Mouse (Mus musculus): Measurements from ENCODE around the gene Pawr. TPM values are rescaled to one million over a fixed set of nuclear protein-coding genes. Genes with fewer than 3 reads are reported as not detected.

Gene Pawr
- polyA plus RNA-seq, 1 experiment from 2014 or later, result 13.7 TPM

- Histone ChIP-seq H3K27me3 (replicated peaks) (no peaks in the 10 kb centered on the region), H3K4me1 (no peaks in the 10 kb centered on the region), H3K9me3 (no peaks in the 10 kb centered on the region), H3K4me2 (replicated peaks) (no peak overlapping the region), H3K27ac (no peak overlapping the region), H3K36me3 (no peaks in the 10 kb centered on the region), H3K4me3 (no peak overlapping the region), H3K9ac (no peak overlapping the region)
- no peak for ATAC-seq (ENCODE audit: low FRiP score, low read depth)
- WGBS, result 89% methylated on average over 9 of the region's 9 CpGs
Measured at GRCm38 (mm10) chr10:108452421-108452820, 120.5 kb downstream of the Pawr start.

GRCm38 (mm10) chr10:108453561-108453960 is 121.6 kb downstream of the Pawr start:
- H3K4me2 ChIP-seq (replicated peaks), result no peak overlapping the region
- ATAC-seq (ENCODE audit: low FRiP score, low read depth), result no peak
- H3K27ac ChIP-seq, result no peak overlapping the region
- no peak overlapping the region for H3K4me3 ChIP-seq
- 69% methylated on average over 2 of the region's 2 CpGs for WGBS
- H3K9ac ChIP-seq, result no peak overlapping the region
- no peaks in the 10 kb centered on the region for H3K4me1 ChIP-seq
- H3K9me3 ChIP-seq, result no peaks in the 10 kb centered on the region
- H3K27me3 ChIP-seq (replicated peaks), result no peaks in the 10 kb centered on the region
- H3K36me3 ChIP-seq, result no peaks in the 10 kb centered on the region

GRCm38 (mm10) chr10:108454691-108455117 is 122.8 kb downstream of the Pawr start:
- Histone ChIP-seq H3K27ac (no peak overlapping the region), H3K36me3 (no peaks in the 10 kb centered on the region), H3K27me3 (replicated peaks) (no peaks in the 10 kb centered on the region), H3K9me3 (no peaks in the 10 kb centered on the region), H3K9ac (no peak overlapping the region), H3K4me1 (no peaks in the 10 kb centered on the region), H3K4me2 (replicated peaks) (no peak overlapping the region), H3K4me3 (no peak overlapping the region)
- 91% methylated on average over 11 of the region's 11 CpGs for WGBS
- no peak for ATAC-seq (ENCODE audit: low FRiP score, low read depth)

GRCm38 (mm10) chr10:108455204-108455603 is 123.3 kb downstream of the Pawr start:
- Histone ChIP-seq H3K4me1 (no peaks in the 10 kb centered on the region), H3K4me2 (replicated peaks) (no peak overlapping the region), H3K27ac (no peak overlapping the region), H3K9me3 (no peaks in the 10 kb centered on the region), H3K4me3 (no peak overlapping the region), H3K9ac (no peak overlapping the region), H3K36me3 (no peaks in the 10 kb centered on the region), H3K27me3 (replicated peaks) (no peaks in the 10 kb centered on the region)
- 82% methylated on average over 10 of the region's 10 CpGs for WGBS
- no peak for ATAC-seq (ENCODE audit: low FRiP score, low read depth)

GRCm38 (mm10) chr10:108455883-108456282 is 124.0 kb downstream of the Pawr start:
- ATAC-seq (ENCODE audit: low FRiP score, low read depth), result no peak

GRCm38 (mm10) chr10:108457054-108457453 is 125.1 kb downstream of the Pawr start:
- Histone ChIP-seq H3K27ac (no peak overlapping the region), H3K9me3 (no peaks in the 10 kb centered on the region), H3K4me2 (replicated peaks) (no peak overlapping the region), H3K36me3 (no peaks in the 10 kb centered on the region), H3K4me1 (no peaks in the 10 kb centered on the region), H3K27me3 (replicated peaks) (no peaks in the 10 kb centered on the region), H3K9ac (no peak overlapping the region), H3K4me3 (no peak overlapping the region)
- 95% methylated on average over 2 of the region's 2 CpGs for WGBS
- no peak for ATAC-seq (ENCODE audit: low FRiP score, low read depth)

More at GRCm38 (mm10) chr10:108455883-108456282, 124.0 kb downstream of the Pawr start:
- no peak overlapping the region for H3K4me2 ChIP-seq (replicated peaks)
- H3K36me3 ChIP-seq, result no peaks in the 10 kb centered on the region
- H3K9me3 ChIP-seq, result no peaks in the 10 kb centered on the region
- no peaks in the 10 kb centered on the region for H3K4me1 ChIP-seq
- WGBS, result 87% methylated on average over 2 of the region's 2 CpGs
- no peak overlapping the region for H3K4me3 ChIP-seq
- H3K27me3 ChIP-seq (replicated peaks), result no peaks in the 10 kb centered on the region
- no peak overlapping the region for H3K27ac ChIP-seq
- H3K9ac ChIP-seq, result no peak overlapping the region

- Histone ChIP-seq H3K27me3 (replicated peaks) (no peaks in the 10 kb centered on the region), H3K4me1 (no peaks in the 10 kb centered on the region), H3K9me3 (no peaks in the 10 kb centered on the region), H3K4me3 (no peak overlapping the region), H3K36me3 (no peaks in the 10 kb centered on the region), H3K9ac (no peak overlapping the region), H3K27ac (no peak overlapping the region), H3K4me2 (replicated peaks) (no peak overlapping the region)
- 85% methylated on average over 2 of the region's 2 CpGs for WGBS
- ATAC-seq (ENCODE audit: low FRiP score, low read depth), result no peak
Measured at GRCm38 (mm10) chr10:108461862-108462261, 129.9 kb downstream of the Pawr start.

Small RNA genes lying within 50 kb of the gene (microRNA-seq; reads per million reads assigned to microRNA genes)
- not detected for gene Gm25591

Other genes with a start within 250 kb of the Pawr start
- gene Ppp1r12a, start 169.9 kb upstream of the Pawr start, polyA plus RNA-seq (2016; fragmentation: Nextera tagmentation; extraction: Ambion mirVana), result 79.1 and 83.4 TPM in 2 replicates

Measured in neural tube, embryonic 12.5 days (tissue).